Mouse (Mus musculus) regulatory T cell (primary cell): ENCODE measurements around the gene Eci3.
"Not testable (repeated sequence)": the region's sequence is repeated elsewhere in the genome, so short reads cannot be mapped to it uniquely, and the experiment has no call there.

Experiments
- in situ Hi-C: fragments of 300-600 bp; cut with MboI, MseI; formaldehyde crosslinking; loops from one replicate; pipeline ENCODE4 v1.15.1; 2025; ENCODE audit warnings: high pct_unique_total_duplicates

Gene Eci3

DNA sequence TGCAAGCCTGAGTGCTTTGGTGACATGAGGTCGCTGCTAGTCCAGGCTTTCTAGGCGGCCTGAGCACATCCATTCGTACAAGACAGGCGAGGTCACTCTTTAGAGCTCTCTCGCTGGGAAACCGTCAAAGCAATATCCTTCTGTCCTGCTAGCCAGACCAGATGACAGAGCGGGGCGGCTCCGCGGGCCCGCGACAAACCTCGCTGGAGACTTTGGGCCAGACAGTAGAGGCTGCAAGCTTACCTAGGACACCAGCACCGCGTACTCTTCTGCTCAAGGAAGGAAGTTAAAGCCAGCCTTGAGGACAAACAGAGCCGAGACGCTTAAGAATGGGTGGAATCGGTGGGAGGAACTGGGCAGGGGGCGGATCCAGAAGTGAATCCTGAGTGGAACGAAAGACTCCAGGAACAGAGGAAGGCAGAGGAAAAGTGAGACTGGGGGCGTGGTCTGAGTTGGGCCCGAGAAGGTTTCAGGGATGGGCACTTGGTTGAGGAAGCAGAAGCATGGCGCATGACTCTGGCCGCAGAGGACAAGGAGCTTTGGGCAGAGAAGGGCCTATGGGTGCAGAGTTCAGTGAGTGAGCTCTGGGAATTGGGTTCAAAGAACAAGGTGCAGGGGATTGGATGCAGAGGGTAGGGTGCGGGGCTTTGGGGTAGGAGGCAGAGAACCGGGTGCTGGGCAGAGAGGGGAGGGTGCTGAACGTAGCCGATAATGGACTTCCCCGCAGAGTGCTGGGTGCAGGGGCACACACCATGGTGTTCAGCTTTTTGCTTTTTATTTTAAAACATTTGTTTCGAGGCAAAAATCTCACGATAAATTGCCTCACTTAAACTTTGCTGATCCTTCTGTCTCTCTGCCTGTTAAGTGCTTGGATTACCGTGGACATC lies at the start of gene Eci3:
TSS of gene Eci3 (minus strand) at position 300 of the 887 bp plus-strand sequence.
- in situ Hi-C loops, result loop anchor here (10.0 kb wide), 1 partner anchor 509 kb away; no protein-coding TSS in a partner anchor

DNA sequence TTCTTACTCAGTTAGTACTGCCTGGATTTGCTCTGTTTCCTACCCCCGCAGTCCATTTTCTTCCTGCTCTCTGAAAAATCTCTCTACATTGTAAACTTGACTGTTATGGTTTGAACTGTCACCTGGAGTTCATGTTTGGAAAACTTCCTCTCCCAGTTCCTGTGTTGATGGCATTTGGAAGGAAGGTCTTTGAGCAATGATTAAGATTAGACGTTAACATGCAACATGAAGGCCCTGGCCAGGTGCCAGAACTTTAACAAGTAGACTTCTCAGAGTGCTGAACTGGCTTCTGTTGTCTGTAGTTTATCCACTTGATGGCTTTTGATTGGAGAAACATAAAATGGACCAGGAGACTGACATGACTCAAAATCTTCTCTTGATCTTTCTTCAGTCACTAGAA lies 32.3 kb upstream of the Eci3 start:
- in situ Hi-C loops, result loop anchor here (10.0 kb wide), 1 partner anchor 121 kb away; the partner anchor contains the start of gene Prpf4b

DNA sequence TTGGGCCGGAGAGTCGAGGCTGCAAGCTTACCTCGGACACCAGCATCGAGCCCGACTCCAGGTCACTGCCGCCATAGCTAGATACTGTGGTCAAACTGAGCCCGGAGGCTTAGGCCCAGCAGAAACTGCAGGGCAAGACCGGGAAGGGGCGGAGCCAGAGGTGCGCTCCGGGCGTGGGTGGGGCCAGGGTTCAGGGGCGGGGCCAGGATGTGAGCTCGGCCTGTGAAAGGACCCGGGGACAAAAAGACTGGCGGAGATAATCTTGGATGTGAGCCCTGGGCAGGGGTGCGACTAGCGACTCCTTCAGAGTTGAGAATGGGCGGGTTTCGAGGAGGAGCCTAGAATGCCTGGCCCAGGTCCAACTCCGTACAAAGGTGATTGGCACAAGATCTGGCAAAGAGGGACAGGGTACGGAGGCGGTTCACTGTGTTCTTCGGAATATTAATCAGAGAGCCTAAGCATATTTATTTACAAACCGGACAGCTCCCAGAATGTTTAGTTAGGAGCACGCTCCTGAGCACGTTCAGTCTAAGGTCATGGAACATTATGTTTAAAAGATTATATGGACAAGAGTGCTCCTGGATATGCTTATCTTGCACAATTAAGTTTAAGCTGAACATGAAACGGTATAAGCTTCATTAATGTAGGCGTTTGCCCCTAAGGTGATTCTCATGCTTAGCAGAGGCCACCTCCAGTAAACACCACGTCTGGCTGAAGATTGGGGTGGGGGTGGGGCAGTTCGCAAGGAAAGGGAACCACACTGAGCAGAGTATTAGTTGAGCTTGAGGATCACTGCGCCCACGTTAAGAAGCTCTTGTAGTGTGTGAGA lies 30.6 kb upstream of the Eci3 start:
- in situ Hi-C loops, result loop anchor here (10.0 kb wide), 1 partner anchor 119 kb away; the partner anchor contains the start of gene Prpf4b

DNA sequence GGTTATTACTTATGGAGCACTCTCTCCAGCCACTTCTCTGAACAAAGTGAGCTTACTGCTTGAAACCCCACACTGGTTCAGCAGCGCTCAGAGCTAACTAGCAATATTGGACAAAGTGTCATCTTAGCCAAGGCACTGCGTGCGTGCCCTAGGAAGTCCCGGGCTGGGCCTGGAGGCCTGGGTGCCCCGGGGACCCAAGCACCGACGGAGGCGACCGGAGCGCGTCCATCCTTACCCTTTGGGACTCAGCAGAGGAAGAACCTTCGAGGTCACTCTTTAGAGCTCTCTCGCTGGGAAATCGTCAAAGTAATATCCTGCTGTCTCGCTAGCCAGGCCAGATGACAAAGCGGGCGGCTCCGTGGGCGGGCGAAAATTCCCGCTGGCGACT lies 30.0 kb upstream of the Eci3 start:
- in situ Hi-C loops, result loop anchor here (10.0 kb wide), 1 partner anchor 119 kb away; the partner anchor contains the start of gene Prpf4b

- in situ Hi-C loops, result loop anchor here (10.0 kb wide), 1 partner anchor 118 kb away; the partner anchor contains the start of gene Prpf4b
These were observed 29.5 kb upstream of the Eci3 start for GRCm38 (mm10) chr13:34993085-34993484.

DNA sequence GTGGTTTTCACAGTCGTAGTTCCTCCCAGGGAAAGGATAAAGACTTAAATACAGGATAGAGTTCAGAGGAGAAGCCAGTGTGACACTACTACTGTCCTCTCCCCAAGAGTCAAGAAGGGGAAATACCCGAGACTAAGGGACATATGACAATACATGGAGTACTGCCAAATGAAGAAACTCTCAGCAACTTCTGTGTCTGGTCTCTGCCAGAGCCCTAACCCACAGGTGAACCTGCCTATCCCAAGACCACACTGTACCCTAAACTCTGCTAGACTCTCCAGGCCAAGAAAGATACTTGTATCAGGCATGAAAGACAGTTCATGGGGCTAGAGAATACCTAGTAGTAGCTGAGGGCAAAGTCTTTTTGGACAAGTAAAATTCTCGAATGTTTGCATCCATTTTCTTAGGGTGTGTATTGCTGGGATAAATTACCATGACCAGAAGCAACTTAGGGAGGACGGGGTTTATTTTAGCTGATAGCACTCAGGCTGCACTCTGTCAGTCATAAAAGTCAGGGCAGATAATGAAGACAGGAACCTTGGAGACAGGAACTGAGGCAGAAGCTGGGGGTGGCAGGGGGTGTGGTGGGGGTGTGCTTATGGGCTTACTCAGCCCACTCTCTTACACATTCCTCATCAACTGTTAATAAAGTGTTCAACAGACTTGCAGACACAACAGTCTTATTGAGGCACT lies 28.1 kb upstream of the Eci3 start:
- in situ Hi-C loops, result loop anchor here (10.0 kb wide), 1 partner anchor 117 kb away; the partner anchor contains the start of gene Prpf4b

DNA sequence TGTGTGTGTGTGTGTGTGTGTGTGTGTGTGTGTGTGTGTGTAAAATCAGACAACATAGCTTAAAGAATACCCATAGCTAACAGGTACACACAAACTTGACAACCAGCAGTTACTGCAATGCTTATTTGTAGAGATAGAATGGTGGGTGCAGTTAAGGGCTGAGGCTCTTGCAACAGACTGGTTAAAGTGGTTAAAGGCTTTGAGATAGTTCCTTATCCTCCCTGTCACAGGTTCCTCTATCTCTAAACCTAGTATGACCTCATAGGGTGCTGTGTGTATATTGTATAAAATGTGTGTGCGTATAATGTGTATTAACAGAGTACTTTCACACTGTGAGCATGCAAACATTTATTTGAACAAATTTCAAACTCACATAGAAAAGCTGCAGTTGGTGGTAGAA lies 19.9 kb upstream of the Eci3 start:
- in situ Hi-C loops, result not testable (repeated sequence)

DNA sequence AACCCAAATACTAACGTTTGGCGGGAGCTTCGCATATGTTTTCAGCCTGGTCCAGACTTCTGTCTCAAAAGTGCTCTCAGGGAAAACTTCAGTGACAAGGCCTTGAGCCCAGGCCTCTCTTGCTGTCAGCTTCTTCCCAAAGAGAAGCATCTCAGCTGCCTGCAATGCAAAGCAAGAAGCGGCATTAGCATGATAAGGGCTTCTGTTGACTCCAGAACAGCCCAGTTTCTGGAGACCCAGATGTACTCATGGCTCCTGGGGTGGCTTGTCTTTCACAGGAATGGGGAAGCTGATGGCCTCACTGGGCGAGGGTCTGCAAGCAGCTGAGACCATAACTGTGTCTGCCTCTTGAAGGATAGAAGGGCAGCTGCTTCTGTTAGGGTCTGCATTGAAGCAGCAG lies 15.0 kb upstream of the Eci3 start:
- in situ Hi-C loops, result not testable (repeated sequence)

DNA sequence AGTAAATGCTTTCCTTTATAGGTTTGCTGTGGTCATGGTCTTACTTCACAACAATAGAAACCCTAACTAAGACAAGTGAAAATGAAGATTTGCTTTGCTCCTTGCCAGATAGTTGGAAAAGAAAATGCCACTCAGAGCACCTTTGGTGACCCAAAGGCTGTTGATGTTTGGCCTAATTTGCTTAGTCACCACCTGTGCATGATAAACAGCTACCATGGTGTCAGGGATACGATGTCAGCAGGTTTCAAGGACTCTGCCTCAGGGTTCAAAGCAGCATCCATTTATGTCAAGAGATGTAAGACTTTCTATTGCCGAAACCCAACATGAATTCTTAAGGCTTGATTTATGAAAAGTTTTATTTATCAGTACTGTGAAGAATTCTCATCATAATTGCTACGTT lies 13.8 kb upstream of the Eci3 start:
- in situ Hi-C loops, result no loop called here

DNA sequence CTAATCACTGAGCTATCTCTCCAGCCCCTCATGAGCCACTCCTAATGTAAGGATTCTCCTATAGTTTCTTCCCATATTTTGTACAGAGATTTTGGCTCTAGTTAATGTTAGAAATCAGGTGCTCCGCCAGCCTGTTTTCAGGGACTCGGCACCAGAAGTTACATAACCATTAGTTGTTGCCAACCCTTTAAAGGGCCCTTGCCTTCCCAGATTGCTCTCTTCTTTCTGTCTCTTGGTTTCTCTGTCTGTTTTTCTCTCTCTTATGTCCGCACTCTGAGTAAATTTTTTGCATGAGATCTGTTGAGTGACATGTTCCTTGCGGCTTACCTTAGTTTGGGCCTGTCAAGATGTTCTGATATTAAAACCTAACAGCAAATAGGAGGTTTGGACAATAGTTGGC lies 12.5 kb upstream of the Eci3 start:
- in situ Hi-C loops, result no loop called here

GRCm38 (mm10) chr13:34973770-34974169 lies 10.2 kb upstream of the Eci3 start:
- in situ Hi-C loops, result no loop called here

- in situ Hi-C loops, result no loop called here
These were observed 9.5 kb upstream of the Eci3 start for GRCm38 (mm10) chr13:34973149-34973548.

DNA sequence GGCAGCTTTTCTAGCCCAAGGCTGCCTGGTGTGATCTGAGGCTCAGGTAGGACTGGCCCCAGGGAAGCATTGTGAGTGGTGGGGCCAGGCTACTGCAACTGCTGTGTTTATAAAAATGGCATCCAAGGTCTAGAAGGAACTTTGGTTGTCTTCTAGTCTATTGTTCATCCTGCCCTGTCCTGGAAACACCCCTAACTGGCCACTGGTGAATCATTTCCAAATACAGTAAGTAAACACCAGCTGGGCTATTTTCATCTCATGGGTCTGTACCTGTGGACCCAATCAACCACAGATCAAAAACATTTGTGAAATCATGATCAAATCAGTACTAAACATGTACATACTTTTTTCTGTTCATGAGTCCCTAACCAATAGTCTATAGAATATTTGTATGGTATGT lies 8.8 kb upstream of the Eci3 start:
- in situ Hi-C loops, result not testable (repeated sequence)

- in situ Hi-C loops, result loop anchor here (10.0 kb wide), 1 partner anchor 511 kb away; no protein-coding TSS in a partner anchor
These were observed 2.0 kb upstream of the Eci3 start for GRCm38 (mm10) chr13:34965647-34966046.

GRCm38 (mm10) chr13:34964866-34965265 lies 1.3 kb upstream of the Eci3 start:
- in situ Hi-C loops, result loop anchor here (10.0 kb wide), 1 partner anchor 510 kb away; no protein-coding TSS in a partner anchor

DNA sequence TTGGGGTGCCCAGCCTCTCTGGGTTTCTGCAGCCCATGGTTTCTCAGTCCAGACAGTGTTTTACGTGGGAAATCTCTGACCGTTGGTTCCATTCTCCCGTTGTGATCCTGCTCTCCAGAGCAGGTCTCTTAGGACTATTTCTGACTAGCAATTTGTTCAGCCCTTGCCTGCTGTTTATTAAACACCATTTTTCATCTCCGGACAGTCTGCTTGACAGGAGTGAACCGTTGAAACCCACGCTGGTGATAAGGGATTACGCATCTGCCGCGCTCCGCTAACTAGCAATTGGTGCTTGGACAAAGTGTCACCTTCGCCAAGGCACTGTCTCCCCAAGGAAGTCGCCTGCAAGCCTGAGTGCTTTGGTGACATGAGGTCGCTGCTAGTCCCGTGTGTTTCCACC lies 809 bp upstream of the Eci3 start:
- in situ Hi-C loops, result loop anchor here (10.0 kb wide), 1 partner anchor 510 kb away; no protein-coding TSS in a partner anchor

GRCm38 (mm10) chr13:34960996-34961770 lies 2.4 kb downstream of the Eci3 start:
- in situ Hi-C loops, result loop anchor here (10.0 kb wide), 1 partner anchor 506 kb away; no protein-coding TSS in a partner anchor

- in situ Hi-C loops, result not testable (repeated sequence)
These were observed 5.5 kb downstream of the Eci3 start for GRCm38 (mm10) chr13:34958158-34958557.

GRCm38 (mm10) chr13:34956901-34957300 lies 6.7 kb downstream of the Eci3 start:
- in situ Hi-C loops, result no loop called here

DNA sequence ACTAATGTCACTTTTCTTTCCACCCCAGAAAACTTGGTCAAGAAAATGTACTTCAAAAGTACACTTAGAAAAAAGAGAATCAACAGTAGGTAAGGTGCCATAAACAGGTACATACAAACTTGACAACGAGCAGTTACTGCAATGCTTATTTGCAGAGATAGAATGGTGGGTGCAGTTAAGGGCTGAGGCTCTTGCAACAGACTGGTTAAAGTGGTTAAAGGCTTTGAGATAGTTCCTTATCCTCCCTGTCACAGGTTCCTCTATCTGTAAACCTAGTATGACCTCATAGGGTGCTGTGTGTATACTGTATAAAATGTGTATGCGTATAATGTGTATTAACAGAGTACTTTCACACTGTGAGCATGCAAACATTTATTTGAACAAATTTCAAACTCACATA lies 12.2 kb downstream of the Eci3 start:
- in situ Hi-C loops, result not testable (repeated sequence)
